Mouse (Mus musculus) fibroblast of lung, adult 2 months (primary cell): Measurements from ENCODE around the gene Lypd4.
A peak's percentile ranks its signal among the peaks of the same experiment; 100 is the strongest.
"Not testable (repeated sequence)": the region's sequence is repeated elsewhere in the genome, so short reads cannot be mapped to it uniquely, and the experiment has no call there.

Source experiments
- DNase-seq: peaks from one replicate; pipeline ENCODE4 v3.0.0-alpha.2; 2011; ENCODE audit warnings: low read depth

Lypd4 gene

GRCm38 (mm10) chr7:24869532-24870165 lies at the start of gene Lypd4, which contains the start of gene Dmrtc2:
Gene Lypd4 (minus strand): TSS chr7:24869941.
Gene Dmrtc2 (plus strand): TSS chr7:24870057.
- DNase-seq, result no peak

GRCm38 (mm10) chr7:24918763-24919323 lies 49.1 kb upstream of the Lypd4 start:
- no peak for DNase-seq

GRCm38 (mm10) chr7:24912480-24912879 lies 42.7 kb upstream of the Lypd4 start:
- no peak for DNase-seq

GRCm38 (mm10) chr7:24907211-24907748 lies 37.5 kb upstream of the Lypd4 start:
- no peak for DNase-seq

- no peak for DNase-seq
Measured at GRCm38 (mm10) chr7:24906551-24906950, 36.8 kb upstream of the Lypd4 start.

GRCm38 (mm10) chr7:24904936-24905335 lies 35.2 kb upstream of the Lypd4 start:
- no peak for DNase-seq

GRCm38 (mm10) chr7:24904070-24904483 lies 34.3 kb upstream of the Lypd4 start:
- peak; percentile 96 for DNase-seq

- no peak for DNase-seq
Measured at GRCm38 (mm10) chr7:24903444-24903825, 33.7 kb upstream of the Lypd4 start.

GRCm38 (mm10) chr7:24902630-24903443 lies 33.1 kb upstream of the Lypd4 start, which contains the start of gene Arhgef1:
Gene Arhgef1 (plus strand): TSS chr7:24902912.
- DNase-seq, result no peak

GRCm38 (mm10) chr7:24902264-24902629 lies 32.5 kb upstream of the Lypd4 start:
- DNase-seq, result no peak

GRCm38 (mm10) chr7:24901842-24902241 lies 32.1 kb upstream of the Lypd4 start:
- no peak for DNase-seq

GRCm38 (mm10) chr7:24901114-24901513 lies 31.4 kb upstream of the Lypd4 start:
- no peak for DNase-seq

GRCm38 (mm10) chr7:24897959-24898358 lies 28.2 kb upstream of the Lypd4 start:
- DNase-seq, result no peak

GRCm38 (mm10) chr7:24897224-24897623 lies 27.5 kb upstream of the Lypd4 start, which contains the start of gene Cd79a:
Gene Cd79a (plus strand): TSS chr7:24897381.
- DNase-seq, result no peak

GRCm38 (mm10) chr7:24896269-24896668 lies 26.5 kb upstream of the Lypd4 start:
- DNase-seq, result no peak

- DNase-seq, result not testable (repeated sequence)
Measured at GRCm38 (mm10) chr7:24895749-24896148, 26.0 kb upstream of the Lypd4 start.

- DNase-seq, result no peak
Measured at GRCm38 (mm10) chr7:24892125-24892583, 22.4 kb upstream of the Lypd4 start.

- DNase-seq, result no peak
Measured at GRCm38 (mm10) chr7:24891241-24892124, 21.7 kb upstream of the Lypd4 start.

- DNase-seq, result peak; percentile 64
Measured at GRCm38 (mm10) chr7:24890281-24891216, 20.8 kb upstream of the Lypd4 start.
